Mouse (Mus musculus) thymus, adult 2 months (tissue): ENCODE results near the gene Gm49510. TPM values are rescaled to one million over a fixed set of nuclear protein-coding genes. Genes with fewer than 3 reads are reported as not detected.
"Not testable (repeated sequence)": the region's sequence is repeated elsewhere in the genome, so short reads cannot be mapped to it uniquely, and the experiment has no call there.

ENCODE experiments used
- DNase-seq: peaks from one replicate; pipeline ENCODE4 v3.0.0; 2021
- H3K27ac ChIP-seq: fragments of 200-500 bp; 2 replicates; pipeline ENCODE4 v1.5.1; 2012; ENCODE audit warnings: low read length, control low read depth; ENCODE audit not compliant: control insufficient read depth, insufficient read depth
- H3K27me3 ChIP-seq: fragments of 200-500 bp; 2 replicates; pipeline ENCODE4 v1.6.1; 2012; ENCODE audit warnings: mild to moderate bottlenecking, low read length, moderate library complexity, mixed read lengths; ENCODE audit not compliant: control insufficient read depth, insufficient read depth
- H3K36me3 ChIP-seq: fragments of 200-500 bp; 2 replicates; pipeline ENCODE4 v1.6.1; 2012; ENCODE audit warnings: mild to moderate bottlenecking, low read length, moderate library complexity; ENCODE audit not compliant: control insufficient read depth, insufficient read depth
- H3K4me1 ChIP-seq: fragments of 200-500 bp; replicated peaks from 2 replicates; pipeline ENCODE4 v1.6.1; 2012; ENCODE audit warnings: low read length; ENCODE audit not compliant: control insufficient read depth, insufficient read depth
- H3K4me3 ChIP-seq: fragments of 200-500 bp; 2 replicates; pipeline ENCODE4 v1.5.1; 2012; ENCODE audit warnings: mild to moderate bottlenecking, low read length, control low read depth, moderate library complexity; ENCODE audit not compliant: control insufficient read depth, insufficient read depth
- CTCF ChIP-seq: fragments of 200-500 bp; IDR thresholded peaks from 2 replicates; pipeline ENCODE4 v1.5.1; 2012; ENCODE audit warnings: mild to moderate bottlenecking, control low read depth, low read length, moderate library complexity, borderline replicate concordance; ENCODE audit not compliant: control insufficient read depth, poor library complexity, insufficient read depth; ENCODE audit errors: extremely low read depth
- POLR2A ChIP-seq: fragments of 200-500 bp; IDR thresholded peaks from 2 replicates; pipeline ENCODE4 v1.6.1; 2012; ENCODE audit warnings: mild to moderate bottlenecking, low read length, control low read depth, moderate library complexity; ENCODE audit not compliant: control insufficient read depth, poor library complexity, insufficient read depth; ENCODE audit errors: extremely low read depth
- WGBS: fragments of 180-500 bp; shearing (Covaris S2); methylation state at CpG from one replicate; pipeline ENCODE4 v1.1.7; 2018; 5-methylcytosine and 5-hydroxymethylcytosine counted together
- polyA plus RNA-seq: library from polyadenylated mRNA; depleted of rRNA; stranded (reverse); fragments of >200 nt; gene quantifications from 2 replicates; pipeline ENCODE4 v1.2.3, GENCODE M21; 2012

Gm49510 gene
- polyA plus RNA-seq, 1 experiment = 0.08 TPM

GRCm38 (mm10) chr15:78876991-78877809, 22.3 kb upstream of the Gm49510 start, which contains the start of gene Gga1:
Gga1 (plus strand) TSS chr15:78877190.
- Histone ChIP-seq H3K27ac (peak within 1 kb of the TSS; percentile 74), H3K36me3 (no peaks in the 10 kb centered on the region), H3K4me1 (peaks cover 20% of the 10 kb centered on the region), H3K4me3 (peak within 1 kb of the TSS; percentile 77), H3K27me3 (no peaks in the 10 kb centered on the region)
- peak; percentile 89 for DNase-seq
- peak; percentile 66 for TF ChIP-seq POLR2A
- TF ChIP-seq CTCF = peak; percentile 69
- WGBS = under 1% methylated on average over 94 of the region's 95 CpGs

DNA sequence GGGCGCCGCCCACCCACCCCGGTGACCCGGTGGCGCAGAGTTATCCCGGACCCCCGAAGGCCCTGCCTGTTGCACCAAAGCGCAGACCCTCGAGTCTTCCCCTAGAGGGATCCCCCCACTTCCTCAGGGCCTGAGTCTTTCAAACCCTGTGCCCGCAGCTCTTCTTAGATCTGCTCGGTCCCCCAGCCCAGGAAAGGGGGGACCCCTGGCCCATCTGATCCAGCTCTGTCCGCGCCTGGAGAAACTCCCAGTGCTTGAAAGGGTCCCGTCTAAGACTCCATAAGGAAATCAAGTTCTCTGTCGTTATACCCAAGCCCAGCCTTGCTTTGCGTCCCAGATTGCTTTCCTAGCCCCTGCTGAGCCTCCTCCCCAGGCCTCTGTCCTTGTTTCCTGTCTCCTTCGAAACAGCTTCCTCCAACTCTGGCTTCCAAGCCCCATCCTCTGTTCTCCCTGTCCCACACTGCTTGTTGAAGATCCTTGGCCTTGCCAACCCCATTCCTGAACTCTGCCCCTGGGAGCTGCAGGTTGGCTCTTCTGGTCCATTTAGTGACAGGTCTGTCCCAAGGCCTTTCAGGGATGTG, 21.6 kb upstream of the Gm49510 start:
- no peak for TF ChIP-seq CTCF
- TF ChIP-seq POLR2A = no peak
- Histone ChIP-seq H3K27me3 (no peaks in the 10 kb centered on the region), H3K36me3 (peaks cover 2% of the 10 kb centered on the region), H3K27ac (peak overlapping the region; percentile 53; the same call in 1 of the 2 replicates), H3K4me3 (peak overlapping the region; percentile 77), H3K4me1 (peaks cover 20% of the 10 kb centered on the region)
- under 1% methylated on average over 17 of the region's 17 CpGs for WGBS
- no peak for DNase-seq

DNA sequence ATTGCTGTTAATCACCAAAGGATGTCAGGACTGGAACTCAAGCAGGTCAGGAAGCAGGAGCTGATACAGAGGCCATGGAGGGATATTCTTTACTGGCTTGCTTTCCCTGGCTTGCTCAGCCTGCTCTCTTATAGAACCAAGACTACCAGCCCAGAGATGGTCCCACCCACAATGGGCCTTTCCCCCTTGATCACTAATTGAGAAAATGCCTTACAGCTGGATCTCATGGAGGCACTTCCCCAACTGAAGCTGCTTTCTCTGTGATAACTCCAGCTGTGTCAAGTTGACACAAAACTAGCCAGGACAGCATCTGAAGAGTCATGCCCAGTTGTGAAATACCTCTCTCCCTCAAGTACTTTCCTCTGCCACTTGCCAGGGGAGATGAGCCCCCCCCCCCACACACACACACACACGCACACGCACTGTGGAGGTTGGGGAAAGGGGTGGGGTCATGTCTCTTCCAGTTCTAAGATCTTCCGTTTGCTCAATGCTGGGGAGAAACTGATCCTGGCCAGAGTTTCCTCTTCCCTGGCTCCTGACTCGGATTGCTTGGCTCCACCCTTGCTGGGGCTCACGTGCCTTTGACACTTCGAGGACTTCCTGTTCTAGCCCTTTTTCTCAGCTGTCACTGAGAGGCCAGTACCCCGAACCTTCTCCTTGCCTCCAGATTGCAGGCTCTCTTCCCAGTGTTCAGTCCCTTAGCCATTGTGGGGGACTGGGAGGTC, 20.5 kb upstream of the Gm49510 start:
- H3K27me3 ChIP-seq, H3K4me3 ChIP-seq, DNase-seq, H3K27ac ChIP-seq: not testable (repeated sequence)
- Histone ChIP-seq H3K4me1 (peaks cover 20% of the 10 kb centered on the region), H3K36me3 (peaks cover 12% of the 10 kb centered on the region)
- 15% methylated on average over 7 of the region's 7 CpGs for WGBS

DNA sequence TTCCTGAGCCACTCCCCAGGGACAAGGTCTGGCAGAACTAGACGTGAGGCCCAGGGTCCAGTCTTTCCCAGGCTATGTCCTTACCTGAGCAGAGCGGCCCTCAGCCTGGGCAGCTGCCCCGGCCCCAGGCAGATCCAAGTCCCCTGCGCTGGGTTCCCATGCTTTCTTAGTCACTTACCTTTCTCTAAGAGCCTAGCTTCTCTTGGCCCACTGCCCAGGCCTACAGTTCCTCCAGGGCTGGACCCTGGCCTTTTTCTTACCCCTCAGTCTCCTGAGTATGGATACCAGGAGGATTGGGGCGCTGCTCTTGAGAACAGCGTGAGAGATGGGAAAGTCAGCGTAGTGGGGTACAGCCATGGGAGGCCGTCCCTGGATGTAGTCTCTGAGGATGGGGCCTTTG, 19.0 kb upstream of the Gm49510 start:
- WGBS = 98% methylated on average over 8 of the region's 8 CpGs
- no peak for DNase-seq
- H3K4me1 ChIP-seq = peaks cover 20% of the 10 kb centered on the region
- H3K27ac ChIP-seq = no peak overlapping the region
- no peak for TF ChIP-seq CTCF
- no peak for TF ChIP-seq POLR2A
- H3K27me3 ChIP-seq = no peaks in the 10 kb centered on the region
- no peak overlapping the region for H3K4me3 ChIP-seq
- H3K36me3 ChIP-seq = peaks cover 19% of the 10 kb centered on the region

DNA sequence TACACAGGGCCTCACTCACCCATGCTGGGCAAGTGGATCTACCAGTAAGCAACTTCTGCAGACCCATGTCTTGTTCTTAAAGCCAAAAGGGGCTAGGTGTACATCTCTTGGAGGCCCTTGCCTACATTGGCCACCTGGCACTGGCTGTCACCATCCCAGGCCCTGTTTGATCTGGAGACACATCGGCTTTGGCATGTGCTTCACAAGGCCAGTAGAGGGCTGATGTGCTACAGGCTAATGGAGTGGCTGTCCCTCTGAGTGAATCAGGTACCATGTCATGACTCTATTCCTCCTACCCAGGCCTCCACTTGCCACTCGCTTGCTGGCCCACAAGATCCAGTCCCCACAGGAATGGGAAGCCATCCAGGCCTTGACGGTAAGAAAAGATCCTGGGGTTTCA, 17.6 kb upstream of the Gm49510 start:
- H3K4me3 ChIP-seq = no peak overlapping the region
- TF ChIP-seq CTCF (no peak), POLR2A (no peak)
- WGBS = 93% methylated on average over 3 of the region's 3 CpGs
- peaks cover 29% of the 10 kb centered on the region for H3K36me3 ChIP-seq
- DNase-seq = no peak
- H3K27ac ChIP-seq = no peak overlapping the region
- no peaks in the 10 kb centered on the region for H3K27me3 ChIP-seq
- H3K4me1 ChIP-seq = peaks cover 14% of the 10 kb centered on the region

DNA sequence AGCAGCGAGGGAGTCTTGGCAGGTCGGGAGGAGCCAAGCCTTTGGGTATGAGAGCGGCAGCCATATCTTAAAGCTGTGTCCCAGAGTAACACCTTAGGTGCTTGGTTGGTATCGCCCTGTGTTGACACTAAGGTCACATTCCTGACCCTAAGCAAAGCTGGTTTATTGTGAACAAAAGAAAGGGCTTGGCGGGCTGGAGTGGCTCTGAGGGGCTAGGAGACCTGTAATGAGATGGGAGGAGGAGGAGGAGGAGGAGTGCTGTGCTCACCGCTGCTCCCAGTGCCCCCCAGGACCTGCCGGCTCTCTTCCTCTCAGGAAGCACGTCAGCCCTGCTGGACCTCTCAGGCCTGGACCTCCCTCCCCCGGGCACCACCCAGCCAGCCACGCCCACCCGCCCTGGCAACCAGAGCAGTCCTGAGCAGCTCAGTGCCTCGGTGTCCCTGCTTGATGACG, 10.0 kb upstream of the Gm49510 start:
- TF ChIP-seq CTCF (no peak), POLR2A (no peak)
- no peak for DNase-seq
- H3K27me3 ChIP-seq = no peaks in the 10 kb centered on the region
- H3K36me3 ChIP-seq = peaks cover 42% of the 10 kb centered on the region
- no peak overlapping the region for H3K27ac ChIP-seq
- 91% methylated on average over 13 of the region's 13 CpGs for WGBS
- H3K4me1 ChIP-seq = peaks cover 11% of the 10 kb centered on the region
- H3K4me3 ChIP-seq = no peak overlapping the region
